Mouse (Mus musculus): ENCODE measurements around the gene E2f1. TPM values are rescaled to one million over a fixed set of nuclear protein-coding genes. Genes with fewer than 3 reads are reported as not detected.

Gene E2f1
- total RNA-seq, 2 experiments from 2014 or later, result 10.0 to 11.5 TPM

GRCm38 (mm10) chr2:154517424-154517823 is 52.3 kb downstream of the E2f1 start:
- H3K27ac ChIP-seq, result peak overlapping the region; percentile 16; the same call in 1 of the 2 replicates
- intact Hi-C loops (cut with DNase I), result no loop called here
- no peak for DNase-seq (ENCODE audit: extremely low spot score in 1 of 2, low spot score in 2 of 2)
- no peak overlapping the region for H3K4me3 ChIP-seq
- no peak for TF ChIP-seq CTCF (IDR thresholded peaks at IDR 0.05)

- no peak for DNase-seq (ENCODE audit: extremely low spot score in 1 of 2, low spot score in 2 of 2)
- intact Hi-C loops (cut with DNase I), result no loop called here
- H3K27ac ChIP-seq, result peak overlapping the region; percentile 16; the same call in 1 of the 2 replicates
- no peak for TF ChIP-seq CTCF (IDR thresholded peaks at IDR 0.05)
- no peak overlapping the region for H3K4me3 ChIP-seq
Observed at GRCm38 (mm10) chr2:154516944-154517343, 52.7 kb downstream of the E2f1 start.

GRCm38 (mm10) chr2:154510141-154510540 is 59.6 kb downstream of the E2f1 start:
- intact Hi-C loops (cut with DNase I), result no loop called here
- no peak for TF ChIP-seq CTCF (IDR thresholded peaks at IDR 0.05)
- H3K27ac ChIP-seq, result no peak overlapping the region
- DNase-seq (ENCODE audit: extremely low spot score in 1 of 2, low spot score in 2 of 2), result no peak
- H3K4me3 ChIP-seq, result no peak overlapping the region

Other genes with a start within 250 kb of the E2f1 start
- 10 to 100 TPM; 11.5 to 14.3 TPM for gene Cdk5rap1, start 196.9 kb downstream of the E2f1 start, total RNA-seq (2021)
- gene Snta1, start 161.8 kb downstream of the E2f1 start, total RNA-seq (2021), result 10 to 100 TPM; 33.9 to 34.1 TPM
- 10 to 100 TPM; 54.3 to 57.4 TPM for gene Cbfa2t2, start 133.4 kb downstream of the E2f1 start, total RNA-seq (2021)
- under 1 TPM in 1 of 2 experiments, not detected in 1; 0.70 TPM for gene 1700003F12Rik, start 22.8 kb downstream of the E2f1 start, total RNA-seq (2021)
- gene Actl10, start 18.1 kb downstream of the E2f1 start, total RNA-seq (2021), result not detected
- 10 to 100 TPM; 79.3 to 82.7 TPM for gene Necab3, start 11.0 kb downstream of the E2f1 start, total RNA-seq (2021)
- 10 to 100 TPM; 12.8 to 14.2 TPM for gene Pxmp4, start 33.8 kb upstream of the E2f1 start, total RNA-seq (2021)
- 10 to 100 TPM; 11.1 to 11.7 TPM for gene Zfp341, start 43.4 kb upstream of the E2f1 start, total RNA-seq (2021)
- not detected for gene 4930519P11Rik, start 43.5 kb upstream of the E2f1 start, total RNA-seq (2021)
- gene Chmp4b, start 81.8 kb upstream of the E2f1 start, total RNA-seq (2021), result 100 to 1,000 TPM; 215 to 217 TPM
- not detected for gene Gm14214, start 200.1 kb upstream of the E2f1 start, total RNA-seq (2021)
- 100 to 1,000 TPM in 1 of 2 experiments, 10 to 100 TPM in 1; 93.2 to 101 TPM for gene Raly, start 221.2 kb upstream of the E2f1 start, total RNA-seq (2021)
- gene a, start 221.5 kb upstream of the E2f1 start, total RNA-seq (2021), result not detected

Measured in left cerebral cortex, adult 2 months (tissue).